Mouse (Mus musculus): ENCODE data around the gene 4933430I17Rik. TPM values are rescaled to one million over a fixed set of nuclear protein-coding genes. Genes with fewer than 3 reads are reported as not detected.
"Not testable (repeated sequence)": the region's sequence is repeated elsewhere in the genome, so short reads cannot be mapped to it uniquely, and the experiment has no call there.

The 4933430I17Rik gene
- polyA plus RNA-seq, 1 experiment = not detected

GRCm38 (mm10) chr4:62591326-62591725 lies 66.2 kb downstream of the 4933430I17Rik start:
- H3K4me3 ChIP-seq (ENCODE audit: insufficient read depth, low read depth, low read length) = no peak overlapping the region
- H3K27ac ChIP-seq (replicated peaks; ENCODE audit: low read depth, low read length) = no peak overlapping the region
- no peaks in the 10 kb centered on the region for H3K4me1 ChIP-seq (ENCODE audit: control insufficient read depth, insufficient read depth, insufficient read length, low read length)

GRCm38 (mm10) chr4:62593546-62594240 lies 68.5 kb downstream of the 4933430I17Rik start:
- H3K4me3 ChIP-seq (ENCODE audit: insufficient read depth, low read depth, low read length); H3K4me1 ChIP-seq (ENCODE audit: control insufficient read depth, insufficient read depth, insufficient read length, low read length); H3K27ac ChIP-seq (replicated peaks; ENCODE audit: low read depth, low read length): not testable (repeated sequence)

- H3K4me3 ChIP-seq (ENCODE audit: insufficient read depth, low read depth, low read length) = no peak overlapping the region
Observed at GRCm38 (mm10) chr4:62594442-62594841, 69.3 kb downstream of the 4933430I17Rik start.

GRCm38 (mm10) chr4:62596051-62596450 lies 70.9 kb downstream of the 4933430I17Rik start:
- Histone ChIP-seq H3K4me3 (ENCODE audit: insufficient read depth, low read depth, low read length) (no peak overlapping the region), H3K27ac (replicated peaks; ENCODE audit: low read depth, low read length) (no peak overlapping the region), H3K4me1 (ENCODE audit: control insufficient read depth, insufficient read depth, insufficient read length, low read length) (peaks cover 3% of the 10 kb centered on the region; the same call in 1 of the 2 replicates)

More at GRCm38 (mm10) chr4:62594442-62594841, 69.3 kb downstream of the 4933430I17Rik start:
- H3K4me1 ChIP-seq (ENCODE audit: control insufficient read depth, insufficient read depth, insufficient read length, low read length) = peaks cover 3% of the 10 kb centered on the region; the same call in 1 of the 2 replicates
- H3K27ac ChIP-seq (replicated peaks; ENCODE audit: low read depth, low read length) = no peak overlapping the region

Other genes with a start within 250 kb of the 4933430I17Rik start
- gene Fkbp15, start 164.8 kb upstream of the 4933430I17Rik start, polyA plus RNA-seq (2012; ENCODE audit: insufficient read depth, insufficient read length, missing spikeins) = 13.0 and 13.5 TPM in 2 replicates
- gene Slc31a1, start 164.6 kb upstream of the 4933430I17Rik start, polyA plus RNA-seq (2012; ENCODE audit: insufficient read depth, insufficient read length, missing spikeins) = 18.6 and 21.6 TPM in 2 replicates
- 52.5 and 76.2 TPM in 2 replicates for gene Cdc26, start 116.7 kb upstream of the 4933430I17Rik start, polyA plus RNA-seq (2012; ENCODE audit: insufficient read depth, insufficient read length, missing spikeins)
- 5.1 and 5.4 TPM in 2 replicates for gene Prpf4, start 116.6 kb upstream of the 4933430I17Rik start, polyA plus RNA-seq (2012; ENCODE audit: insufficient read depth, insufficient read length, missing spikeins)
- not detected in 2 replicates for gene Rnf183, start 90.1 kb upstream of the 4933430I17Rik start, polyA plus RNA-seq (2012; ENCODE audit: insufficient read depth, insufficient read length, missing spikeins)
- not detected in 2 replicates for gene Wdr31, start 54.5 kb upstream of the 4933430I17Rik start, polyA plus RNA-seq (2012; ENCODE audit: insufficient read depth, insufficient read length, missing spikeins)
- gene Bspry, start 45.3 kb upstream of the 4933430I17Rik start, polyA plus RNA-seq (2012; ENCODE audit: insufficient read depth, insufficient read length, missing spikeins) = not detected in 2 replicates
- 9.1 and 14.9 TPM in 2 replicates for gene Hdhd3, start 21.9 kb upstream of the 4933430I17Rik start, polyA plus RNA-seq (2012; ENCODE audit: insufficient read depth, insufficient read length, missing spikeins)
- gene Alad, start 5.5 kb upstream of the 4933430I17Rik start, polyA plus RNA-seq (2012; ENCODE audit: insufficient read depth, insufficient read length, missing spikeins) = 73.2 and 87.7 TPM in 2 replicates
- 41.9 and 44.2 TPM in 2 replicates for gene Pole3, start 301 bp upstream of the 4933430I17Rik start, polyA plus RNA-seq (2012; ENCODE audit: insufficient read depth, insufficient read length, missing spikeins)
- 49.5 and 102 TPM in 2 replicates for gene Rgs3, start 34.5 kb downstream of the 4933430I17Rik start, polyA plus RNA-seq (2012; ENCODE audit: insufficient read depth, insufficient read length, missing spikeins)